Mouse (Mus musculus): ENCODE results near the gene Mup21.
"Not testable (repeated sequence)": the region's sequence is repeated elsewhere in the genome, so short reads cannot be mapped to it uniquely, and the experiment has no call there.

Mup21 gene

DNA sequence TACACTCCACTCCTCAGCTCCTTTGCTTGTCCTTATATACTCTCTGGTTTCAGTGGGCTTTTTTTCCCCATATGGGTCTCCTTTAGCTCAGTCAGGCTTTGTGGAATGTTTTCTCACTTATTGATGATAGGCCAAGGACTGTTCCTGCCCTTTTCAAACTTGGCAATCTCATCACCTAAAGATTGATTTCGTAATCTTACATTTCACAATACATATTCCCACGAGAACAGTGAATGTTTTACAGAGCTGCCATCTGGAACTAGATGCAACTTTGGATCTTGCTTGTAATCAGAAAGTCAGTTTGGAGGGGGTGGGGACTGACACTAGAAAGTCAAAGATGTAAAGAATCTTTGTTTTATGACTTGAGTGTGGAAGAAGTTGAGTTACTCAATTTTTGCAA lies at the start of gene Mup21:
Gene Mup21, minus strand, starts transcription at position 53 of the 400 bp plus-strand sequence.
- no peak for DNase-seq (ENCODE audit: low read depth, low spot score)

- no peak for DNase-seq (ENCODE audit: low read depth, low spot score)
Observed at GRCm38 (mm10) chr4:62199923-62200529, 49.4 kb upstream of the Mup21 start.

DNA sequence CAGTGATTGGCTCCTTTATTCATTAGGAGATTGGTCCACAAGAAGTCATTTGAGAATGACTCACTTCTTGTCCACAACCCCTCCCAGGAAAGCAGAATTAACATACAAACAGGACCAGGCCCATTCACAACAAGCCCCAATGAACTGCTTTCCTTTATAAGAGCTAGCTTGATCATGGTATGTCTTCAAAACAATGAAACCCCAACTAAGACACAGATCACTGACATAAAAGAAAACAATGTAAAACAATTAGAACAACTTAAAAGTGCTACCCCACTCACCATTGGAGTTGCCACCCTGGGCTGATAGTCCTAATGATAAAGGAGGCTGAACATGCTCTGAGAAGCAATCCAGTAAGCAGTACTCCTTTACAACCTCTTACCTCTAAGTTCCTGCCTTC lies 38.1 kb upstream of the Mup21 start:
- no peak for DNase-seq (ENCODE audit: low read depth, low spot score)

GRCm38 (mm10) chr4:62177282-62177681 lies 26.6 kb upstream of the Mup21 start:
- peak; percentile 84 for DNase-seq (ENCODE audit: low read depth, low spot score)

- no peak for DNase-seq (ENCODE audit: low read depth, low spot score)
Observed at GRCm38 (mm10) chr4:62174471-62174870, 23.8 kb upstream of the Mup21 start.

DNA sequence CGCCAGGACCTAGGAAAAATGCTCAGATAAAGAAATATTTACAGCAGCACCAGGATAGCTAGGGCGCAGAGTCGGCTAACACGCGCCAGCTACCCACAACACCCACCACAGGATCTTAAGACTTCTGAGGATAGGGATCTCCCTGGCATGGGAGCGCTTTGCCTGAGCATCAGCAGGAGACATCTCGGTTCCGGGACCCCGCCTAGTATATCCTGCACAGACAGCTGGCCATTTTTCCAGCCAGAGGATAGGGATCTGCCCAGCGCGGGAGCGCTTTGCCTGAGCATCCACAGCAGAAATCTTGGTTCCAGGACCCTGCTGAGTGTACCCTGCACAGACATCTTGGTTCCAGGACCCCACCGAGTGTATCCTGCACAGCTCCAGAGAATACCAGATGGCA lies 17.0 kb upstream of the Mup21 start:
- not testable (repeated sequence) for DNase-seq (ENCODE audit: low read depth, low spot score)

DNA sequence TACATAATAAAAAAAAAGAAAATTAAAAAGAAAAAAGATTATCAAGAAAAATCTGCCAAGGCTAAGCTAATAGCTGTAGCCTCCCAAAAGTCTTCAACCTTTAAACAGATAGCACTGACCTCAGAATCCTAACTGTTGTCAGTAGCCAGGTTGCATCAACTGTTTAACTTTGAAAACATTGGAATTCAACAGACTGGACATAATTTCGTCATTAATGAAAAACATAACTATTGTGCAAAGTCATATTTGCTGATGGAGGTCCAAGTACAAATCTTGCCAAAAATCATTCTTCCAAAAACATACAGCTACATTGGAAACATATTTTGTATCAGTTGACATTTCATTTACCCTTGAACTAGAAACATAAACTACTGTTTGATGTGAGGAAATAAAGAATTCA lies 7.7 kb upstream of the Mup21 start:
- no peak for DNase-seq (ENCODE audit: low read depth, low spot score)

GRCm38 (mm10) chr4:62133706-62134105 lies 17.0 kb downstream of the Mup21 start:
- peak; percentile 65 for DNase-seq (ENCODE audit: low read depth, low spot score)

DNA sequence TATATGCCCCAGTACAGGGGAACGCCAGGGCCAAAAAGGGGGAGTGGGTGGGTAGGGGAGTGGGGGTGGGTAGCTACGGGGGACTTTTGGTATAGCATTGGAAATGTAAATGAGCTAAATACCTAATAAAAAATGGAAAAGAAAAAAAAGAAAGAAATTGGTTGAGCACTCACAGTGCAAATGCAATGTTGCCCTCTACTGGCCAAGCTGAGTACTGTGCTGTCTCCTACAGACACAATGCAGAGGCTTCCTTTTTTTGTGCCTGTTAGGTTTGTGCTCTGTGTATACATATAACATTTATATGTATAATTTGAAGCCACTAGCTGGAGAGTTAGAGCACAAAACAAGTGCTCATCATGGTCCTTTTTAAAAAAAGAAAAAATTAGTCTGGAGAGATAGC lies 47.3 kb downstream of the Mup21 start:
- peak; percentile 59 for DNase-seq (ENCODE audit: low read depth, low spot score)
